Mouse (Mus musculus): ENCODE measurements around the gene Tgfbr3l. TPM values are rescaled to one million over a fixed set of nuclear protein-coding genes. Genes with fewer than 3 reads are reported as not detected.
A peak's percentile ranks its signal among the peaks of the same experiment; 100 is the strongest.
"Not testable (repeated sequence)": the region's sequence is repeated elsewhere in the genome, so short reads cannot be mapped to it uniquely, and the experiment has no call there.

Tgfbr3l gene
- total RNA-seq, 2 experiments from 2014 or later, result 8.7 to 12.9 TPM

GRCm38 (mm10) chr8:4230612-4231351 lies 17.2 kb upstream of the Tgfbr3l start:
- DNase-seq, result no peak
- intact Hi-C loops (cut with DNase I), result no loop called here

- DNase-seq, result no peak
- intact Hi-C loops (cut with DNase I), result no loop called here
These were observed 10.1 kb upstream of the Tgfbr3l start for GRCm38 (mm10) chr8:4237814-4238433.

GRCm38 (mm10) chr8:4238434-4239192 lies 9.4 kb upstream of the Tgfbr3l start, which contains the start of the genes Map2k7 and Gm49320:
Gene Map2k7, plus strand, starts transcription at chr8:4238740.
Gene Gm49320, plus strand, starts transcription at chr8:4238865.
- intact Hi-C loops (cut with DNase I), result no loop called here
- DNase-seq, result peak; percentile 100

- no peak for DNase-seq
- intact Hi-C loops (cut with DNase I), result no loop called here
These were observed 8.7 kb upstream of the Tgfbr3l start for GRCm38 (mm10) chr8:4239193-4239890.

GRCm38 (mm10) chr8:4245061-4245460 lies 3.0 kb upstream of the Tgfbr3l start:
- intact Hi-C loops (cut with DNase I), result no loop called here
- DNase-seq, result no peak

GRCm38 (mm10) chr8:4245737-4246136 lies 2.3 kb upstream of the Tgfbr3l start:
- DNase-seq, result no peak
- intact Hi-C loops (cut with DNase I), result no loop called here

- DNase-seq, result no peak
- intact Hi-C loops (cut with DNase I), result no loop called here
These were observed 773 bp upstream of the Tgfbr3l start for GRCm38 (mm10) chr8:4247241-4247640.

GRCm38 (mm10) chr8:4249213-4249612 lies 1.2 kb downstream of the Tgfbr3l start:
- no peak for DNase-seq
- intact Hi-C loops (cut with DNase I), result no loop called here

- peak; percentile 89 for DNase-seq
- intact Hi-C loops (cut with DNase I), result no loop called here
These were observed 2.4 kb downstream of the Tgfbr3l start for GRCm38 (mm10) chr8:4250306-4250970.

GRCm38 (mm10) chr8:4252116-4252760 lies 4.2 kb downstream of the Tgfbr3l start:
- intact Hi-C loops (cut with DNase I), result no loop called here
- no peak for DNase-seq

- DNase-seq, result peak; percentile 96
- intact Hi-C loops (cut with DNase I), result no loop called here
These were observed 5.2 kb downstream of the Tgfbr3l start, which contains the start of gene Snapc2 for GRCm38 (mm10) chr8:4252934-4253841. Gene Snapc2, plus strand, starts transcription at chr8:4253080.

GRCm38 (mm10) chr8:4254001-4254400 lies 6.0 kb downstream of the Tgfbr3l start:
- peak; percentile 88 for DNase-seq
- intact Hi-C loops (cut with DNase I), result no loop called here

- DNase-seq; intact Hi-C loops (cut with DNase I): not testable (repeated sequence)
These were observed 7.5 kb downstream of the Tgfbr3l start for GRCm38 (mm10) chr8:4255471-4255870.

- DNase-seq, result no peak
- intact Hi-C loops (cut with DNase I), result no loop called here
These were observed 8.9 kb downstream of the Tgfbr3l start for GRCm38 (mm10) chr8:4256911-4257310.

- intact Hi-C loops (cut with DNase I), result no loop called here
- no peak for DNase-seq
These were observed 9.3 kb downstream of the Tgfbr3l start for GRCm38 (mm10) chr8:4257350-4257749.

GRCm38 (mm10) chr8:4258233-4258632 lies 10.2 kb downstream of the Tgfbr3l start:
- intact Hi-C loops (cut with DNase I), result no loop called here
- DNase-seq, result peak; percentile 91

GRCm38 (mm10) chr8:4258678-4259077 lies 10.7 kb downstream of the Tgfbr3l start:
- no peak for DNase-seq
- intact Hi-C loops (cut with DNase I), result no loop called here

- peak; percentile 97 for DNase-seq
- intact Hi-C loops (cut with DNase I), result no loop called here
These were observed 11.3 kb downstream of the Tgfbr3l start, which contains the start of gene Ctxn1 for GRCm38 (mm10) chr8:4259125-4259804. Gene Ctxn1, minus strand, starts transcription at chr8:4259274.
